Mouse (Mus musculus) cerebellum, adult 2 months (tissue): Measurements from ENCODE around the gene Bnip2.

Source experiments
- CTCF ChIP-seq: fragments of 200-500 bp; IDR thresholded peaks from 2 replicates; pipeline ENCODE4 v1.5.1; 2011; ENCODE audit warnings: low read depth, mild to moderate bottlenecking, control low read depth, low read length, moderate library complexity, borderline replicate concordance; ENCODE audit not compliant: insufficient read depth
- POLR2A ChIP-seq: fragments of 200-500 bp; IDR thresholded peaks from 2 replicates; pipeline ENCODE4 v1.6.1; 2011; ENCODE audit warnings: low read length, control low read depth, borderline replicate concordance; ENCODE audit not compliant: insufficient read depth

GRCm38 (mm10) chr9:69993479-69993878, 4.2 kb downstream of the Bnip2 start:
- TF ChIP-seq CTCF (no peak), POLR2A (no peak)
